Mouse (Mus musculus): ENCODE results near the gene Lama4. TPM values are rescaled to one million over a fixed set of nuclear protein-coding genes. Genes with fewer than 3 reads are reported as not detected.

Gene Lama4
- polyA plus RNA-seq, 1 experiment from 2014 or later = 12.3 TPM

- ATAC-seq (no peak), DNase-seq (ENCODE audit: low spot score) (no peak)
- no peak overlapping the region for H3K9ac ChIP-seq (ENCODE audit: low read length)
- H3K4me2 ChIP-seq (ENCODE audit: low read length) = no peak overlapping the region
- H3K9me3 ChIP-seq (replicated peaks; ENCODE audit: control insufficient read depth, low read length) = no peaks in the 10 kb centered on the region
- H3K27me3 ChIP-seq (replicated peaks; ENCODE audit: control insufficient read depth, insufficient read depth, low read length) = no peaks in the 10 kb centered on the region
- 45% methylated on average over 3 of the region's 3 CpGs for WGBS
- no peaks in the 10 kb centered on the region for H3K36me3 ChIP-seq (ENCODE audit: control insufficient read depth, insufficient read depth, low read length)
- H3K27ac ChIP-seq (ENCODE audit: low read depth, low read length) = no peak overlapping the region
- H3K4me1 ChIP-seq (ENCODE audit: control insufficient read depth, insufficient read depth, low read length) = no peaks in the 10 kb centered on the region
- no peak overlapping the region for H3K4me3 ChIP-seq (ENCODE audit: low read depth, low read length)
These were observed 141.1 kb downstream of the Lama4 start for GRCm38 (mm10) chr10:39106413-39106812.

DNA sequence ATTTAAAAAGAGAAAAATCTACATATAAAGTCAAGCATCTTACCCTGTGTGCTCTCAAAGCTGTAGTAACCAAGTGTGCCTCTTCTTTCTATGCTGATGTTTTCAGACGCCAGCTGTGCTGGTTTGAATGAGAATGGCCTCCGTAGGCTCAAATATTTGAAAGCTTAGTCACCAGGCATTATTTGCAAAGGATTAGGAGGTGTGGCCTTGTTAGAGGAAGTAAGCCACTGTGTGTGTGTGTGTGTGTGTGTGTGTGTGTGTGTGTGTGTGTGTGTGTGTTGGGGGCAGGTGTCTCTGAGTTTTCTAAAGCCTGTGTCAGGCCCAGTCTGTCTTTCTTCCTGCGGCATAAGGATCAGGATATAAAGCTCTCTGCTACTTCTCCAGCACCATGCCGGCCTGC, 141.6 kb downstream of the Lama4 start:
- DNase-seq (ENCODE audit: low spot score) = no peak

GRCm38 (mm10) chr10:39108837-39109488, 143.6 kb downstream of the Lama4 start:
- 72% methylated on average over 10 of the region's 10 CpGs for WGBS
- H3K4me1 ChIP-seq (ENCODE audit: control insufficient read depth, insufficient read depth, low read length) = no peaks in the 10 kb centered on the region
- H3K27me3 ChIP-seq (replicated peaks; ENCODE audit: control insufficient read depth, insufficient read depth, low read length) = no peaks in the 10 kb centered on the region
- no peak overlapping the region for H3K9ac ChIP-seq (ENCODE audit: low read length)
- no peaks in the 10 kb centered on the region for H3K36me3 ChIP-seq (ENCODE audit: control insufficient read depth, insufficient read depth, low read length)
- ATAC-seq = no peak
- DNase-seq (ENCODE audit: low spot score) = no peak
- H3K9me3 ChIP-seq (replicated peaks; ENCODE audit: control insufficient read depth, low read length) = no peaks in the 10 kb centered on the region
- H3K4me3 ChIP-seq (ENCODE audit: low read depth, low read length) = no peak overlapping the region
- no peak overlapping the region for H3K4me2 ChIP-seq (ENCODE audit: low read length)
- no peak overlapping the region for H3K27ac ChIP-seq (ENCODE audit: low read depth, low read length)

More for the DNA sequence above, 141.6 kb downstream of the Lama4 start:
- Histone ChIP-seq H3K36me3 (ENCODE audit: control insufficient read depth, insufficient read depth, low read length) (no peaks in the 10 kb centered on the region), H3K4me2 (ENCODE audit: low read length) (no peak overlapping the region), H3K9ac (ENCODE audit: low read length) (no peak overlapping the region), H3K4me3 (ENCODE audit: low read depth, low read length) (no peak overlapping the region), H3K27me3 (replicated peaks; ENCODE audit: control insufficient read depth, insufficient read depth, low read length) (no peaks in the 10 kb centered on the region), H3K4me1 (ENCODE audit: control insufficient read depth, insufficient read depth, low read length) (no peaks in the 10 kb centered on the region), H3K27ac (ENCODE audit: low read depth, low read length) (no peak overlapping the region), H3K9me3 (replicated peaks; ENCODE audit: control insufficient read depth, low read length) (no peaks in the 10 kb centered on the region)
- ATAC-seq = no peak
- WGBS = 14% methylated on average over 4 of the region's 4 CpGs

- Histone ChIP-seq H3K4me2 (ENCODE audit: low read length) (no peak overlapping the region), H3K27me3 (replicated peaks; ENCODE audit: control insufficient read depth, insufficient read depth, low read length) (no peaks in the 10 kb centered on the region), H3K4me1 (ENCODE audit: control insufficient read depth, insufficient read depth, low read length) (no peaks in the 10 kb centered on the region), H3K9me3 (replicated peaks; ENCODE audit: control insufficient read depth, low read length) (no peaks in the 10 kb centered on the region), H3K36me3 (ENCODE audit: control insufficient read depth, insufficient read depth, low read length) (no peaks in the 10 kb centered on the region), H3K9ac (ENCODE audit: low read length) (no peak overlapping the region), H3K4me3 (ENCODE audit: low read depth, low read length) (no peak overlapping the region), H3K27ac (ENCODE audit: low read depth, low read length) (no peak overlapping the region)
- ATAC-seq = no peak
- no peak for DNase-seq (ENCODE audit: low spot score)
- 60% methylated on average over 4 of the region's 4 CpGs for WGBS
These were observed 144.2 kb downstream of the Lama4 start for GRCm38 (mm10) chr10:39109489-39109874.

DNA sequence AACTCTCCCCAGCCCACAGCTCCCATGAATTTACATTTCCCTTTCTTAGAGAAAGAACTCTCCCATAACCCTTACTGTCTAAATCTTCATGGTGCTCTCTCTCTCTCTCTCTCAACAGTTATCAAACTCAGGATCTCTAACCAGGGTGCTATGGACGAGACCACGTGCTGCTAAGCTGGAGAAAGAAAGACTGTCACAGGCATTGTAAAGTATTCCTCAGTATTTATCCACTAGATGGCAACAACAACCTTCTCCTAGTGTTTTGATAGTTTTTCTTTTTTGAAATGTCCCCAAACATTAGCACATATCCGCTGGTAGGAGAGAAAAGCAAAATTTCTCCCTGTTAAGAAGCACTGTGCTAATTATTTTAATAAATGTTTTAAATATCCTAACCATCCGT, 156.1 kb downstream of the Lama4 start:
- Histone ChIP-seq H3K4me2 (ENCODE audit: low read length) (no peak overlapping the region), H3K9ac (ENCODE audit: low read length) (no peak overlapping the region), H3K27ac (ENCODE audit: low read depth, low read length) (no peak overlapping the region), H3K9me3 (replicated peaks; ENCODE audit: control insufficient read depth, low read length) (no peaks in the 10 kb centered on the region), H3K36me3 (ENCODE audit: control insufficient read depth, insufficient read depth, low read length) (no peaks in the 10 kb centered on the region), H3K27me3 (replicated peaks; ENCODE audit: control insufficient read depth, insufficient read depth, low read length) (no peaks in the 10 kb centered on the region), H3K4me1 (ENCODE audit: control insufficient read depth, insufficient read depth, low read length) (no peaks in the 10 kb centered on the region), H3K4me3 (ENCODE audit: low read depth, low read length) (no peak overlapping the region)
- WGBS = 37% methylated on average over 4 of the region's 4 CpGs
- DNase-seq (ENCODE audit: low spot score) (peak; percentile 45), ATAC-seq (peak; percentile 52; the same call in 1 of the 2 replicates)

DNA sequence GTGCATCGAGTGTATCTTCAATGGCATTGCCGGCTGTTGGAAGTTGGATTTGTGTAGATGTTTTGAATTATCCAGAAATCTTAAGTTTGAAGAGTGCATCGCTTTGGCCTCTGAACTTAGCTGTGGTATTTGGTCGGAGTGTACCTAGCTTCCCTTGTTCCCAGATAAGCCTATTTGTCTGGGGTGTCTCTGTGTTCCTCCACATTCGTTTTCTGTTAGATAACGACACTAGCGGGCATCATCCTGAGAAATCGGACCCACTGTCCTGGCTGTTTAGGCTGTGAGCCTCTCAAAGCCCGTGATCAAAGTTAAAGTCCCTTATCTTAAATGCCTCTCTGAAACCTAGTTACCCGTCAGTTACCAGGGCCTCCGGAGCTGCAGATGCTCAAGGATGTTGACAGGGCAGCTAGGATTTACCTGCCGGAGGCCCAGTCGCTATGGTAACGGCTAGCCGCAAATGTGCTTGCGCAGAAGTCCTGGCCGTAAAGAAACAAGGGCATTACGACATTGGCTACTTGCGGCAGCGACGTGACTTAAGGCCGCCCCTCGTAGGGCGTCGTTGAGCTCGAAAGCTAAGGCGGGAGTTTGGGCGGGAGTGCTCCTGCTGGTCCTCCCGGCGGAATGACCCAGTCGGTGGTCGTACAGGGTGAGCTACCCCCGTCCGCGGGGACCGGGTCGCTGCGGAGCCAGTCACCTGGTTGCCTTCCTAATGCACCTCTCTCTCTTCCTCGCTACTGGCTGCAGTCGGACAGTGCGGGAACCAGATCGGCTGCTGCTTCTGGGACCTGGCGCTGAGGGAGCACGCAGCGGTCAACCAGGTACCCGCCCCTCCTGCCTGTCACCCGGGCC, 168.4 kb downstream of the Lama4 start, which contains the start of the genes Fam229b and Tube1:
Gene Fam229b (minus strand): TSS at position 453 of the 849 bp plus-strand sequence.
Gene Tube1 (plus strand): TSS at position 515 of the 849 bp plus-strand sequence.
- ATAC-seq = peak; percentile 96
- peak within 1 kb of the TSS; percentile 45 for H3K4me3 ChIP-seq (ENCODE audit: low read depth, low read length)
- H3K4me1 ChIP-seq (ENCODE audit: control insufficient read depth, insufficient read depth, low read length) = peaks cover 6% of the 10 kb centered on the region; the same call in 1 of the 2 replicates
- no peaks in the 10 kb centered on the region for H3K27me3 ChIP-seq (replicated peaks; ENCODE audit: control insufficient read depth, insufficient read depth, low read length)
- H3K9me3 ChIP-seq (replicated peaks; ENCODE audit: control insufficient read depth, low read length) = no peaks in the 10 kb centered on the region
- peak within 1 kb of the TSS; percentile 54; the same call in 1 of the 2 replicates for H3K27ac ChIP-seq (ENCODE audit: low read depth, low read length)
- H3K9ac ChIP-seq (ENCODE audit: low read length) = peak within 1 kb of the TSS; percentile 70
- H3K4me2 ChIP-seq (ENCODE audit: low read length) = peak within 1 kb of the TSS; percentile 64
- peak; percentile 99 for DNase-seq (ENCODE audit: low spot score)
- peaks cover 17% of the 10 kb centered on the region for H3K36me3 ChIP-seq (ENCODE audit: control insufficient read depth, insufficient read depth, low read length)
- WGBS = 5% methylated on average over 47 of the region's 47 CpGs

DNA sequence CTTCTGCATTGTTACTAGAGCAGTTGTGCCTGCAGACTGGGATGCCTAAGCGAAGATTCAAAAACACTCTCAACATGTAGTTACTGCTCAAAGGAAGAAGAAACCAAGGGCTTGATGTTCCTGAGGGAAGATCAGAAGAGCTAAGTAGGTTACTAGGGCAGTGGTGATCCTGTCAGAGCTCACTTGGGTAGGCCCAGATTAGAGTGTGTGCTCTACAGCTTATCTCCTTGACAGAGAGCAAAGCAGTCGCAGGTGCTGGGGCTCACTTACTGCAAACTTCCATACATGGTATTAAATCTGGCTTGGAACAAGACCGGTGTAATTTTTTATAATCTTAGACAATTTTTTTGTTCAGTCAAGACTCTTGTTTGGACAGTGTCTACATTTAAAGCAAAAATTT, 172.5 kb downstream of the Lama4 start:
- no peak overlapping the region for H3K4me2 ChIP-seq (ENCODE audit: low read length)
- peaks cover 43% of the 10 kb centered on the region for H3K36me3 ChIP-seq (ENCODE audit: control insufficient read depth, insufficient read depth, low read length)
- H3K9me3 ChIP-seq (replicated peaks; ENCODE audit: control insufficient read depth, low read length) = no peaks in the 10 kb centered on the region
- ATAC-seq = no peak
- DNase-seq (ENCODE audit: low spot score) = no peak
- peaks cover 6% of the 10 kb centered on the region; the same call in 1 of the 2 replicates for H3K4me1 ChIP-seq (ENCODE audit: control insufficient read depth, insufficient read depth, low read length)
- no peak overlapping the region for H3K4me3 ChIP-seq (ENCODE audit: low read depth, low read length)
- no peak overlapping the region for H3K9ac ChIP-seq (ENCODE audit: low read length)
- H3K27me3 ChIP-seq (replicated peaks; ENCODE audit: control insufficient read depth, insufficient read depth, low read length) = no peaks in the 10 kb centered on the region
- H3K27ac ChIP-seq (ENCODE audit: low read depth, low read length) = no peak overlapping the region
- 96% methylated on average over 3 of the region's 3 CpGs for WGBS

- no peaks in the 10 kb centered on the region for H3K9me3 ChIP-seq (replicated peaks; ENCODE audit: control insufficient read depth, low read length)
- DNase-seq (ENCODE audit: low spot score) = no peak
- H3K27ac ChIP-seq (ENCODE audit: low read depth, low read length) = no peak overlapping the region
- H3K4me1 ChIP-seq (ENCODE audit: control insufficient read depth, insufficient read depth, low read length) = peaks cover 6% of the 10 kb centered on the region; the same call in 1 of the 2 replicates
- H3K27me3 ChIP-seq (replicated peaks; ENCODE audit: control insufficient read depth, insufficient read depth, low read length) = no peaks in the 10 kb centered on the region
- no peak overlapping the region for H3K4me3 ChIP-seq (ENCODE audit: low read depth, low read length)
- no peak for ATAC-seq
- no peak overlapping the region for H3K4me2 ChIP-seq (ENCODE audit: low read length)
- no peak overlapping the region for H3K9ac ChIP-seq (ENCODE audit: low read length)
- WGBS = 91% methylated on average over 6 of the region's 6 CpGs
- peaks cover 45% of the 10 kb centered on the region for H3K36me3 ChIP-seq (ENCODE audit: control insufficient read depth, insufficient read depth, low read length)
These were observed 173.4 kb downstream of the Lama4 start for GRCm38 (mm10) chr10:39138761-39139160.

- Histone ChIP-seq H3K27ac (ENCODE audit: low read depth, low read length) (no peak overlapping the region), H3K36me3 (ENCODE audit: control insufficient read depth, insufficient read depth, low read length) (peaks cover 62% of the 10 kb centered on the region), H3K9ac (ENCODE audit: low read length) (no peak overlapping the region), H3K9me3 (replicated peaks; ENCODE audit: control insufficient read depth, low read length) (no peaks in the 10 kb centered on the region), H3K4me3 (ENCODE audit: low read depth, low read length) (no peak overlapping the region), H3K27me3 (replicated peaks; ENCODE audit: control insufficient read depth, insufficient read depth, low read length) (no peaks in the 10 kb centered on the region), H3K4me1 (ENCODE audit: control insufficient read depth, insufficient read depth, low read length) (no peaks in the 10 kb centered on the region), H3K4me2 (ENCODE audit: low read length) (no peak overlapping the region)
- DNase-seq (ENCODE audit: low spot score) (no peak), ATAC-seq (no peak)
- WGBS = 93% methylated on average over 14 of the region's 14 CpGs
These were observed 175.5 kb downstream of the Lama4 start for GRCm38 (mm10) chr10:39140843-39141242.

Data from forebrain, embryonic 14.5 days (tissue).